Mouse (Mus musculus) liver, embryonic 16.5 days (tissue): Measurements from ENCODE around the gene Fbl. TPM values are rescaled to one million over a fixed set of nuclear protein-coding genes. Genes with fewer than 3 reads are reported as not detected.
A peak's percentile ranks its signal among the peaks of the same experiment; 100 is the strongest.
"Not testable (repeated sequence)": the region's sequence is repeated elsewhere in the genome, so short reads cannot be mapped to it uniquely, and the experiment has no call there.

Source experiments
- ATAC-seq: fragments of 200-750 bp; cut with Nextera tagmentation; 2 replicates; pipeline ENCODE4 v1.8.0; 2017; ENCODE audit warnings: low read depth, mild to moderate bottlenecking, moderate number of reproducible peaks, moderate library complexity
- H3K27ac ChIP-seq: fragments of 300-500 bp; sonication (generic); 2 replicates; pipeline ENCODE4 v1.5.1; 2014; ENCODE audit warnings: mild to moderate bottlenecking, low read length
- H3K27me3 ChIP-seq: fragments of 300-500 bp; sonication (generic); 2 replicates; pipeline ENCODE4 v1.6.1; 2014; ENCODE audit warnings: low read depth, low read length, mixed read lengths; ENCODE audit not compliant: control insufficient read depth, insufficient read depth
- H3K36me3 ChIP-seq: fragments of 300-500 bp; sonication (generic); 2 replicates; pipeline ENCODE4 v1.6.1; 2014; ENCODE audit warnings: mild to moderate bottlenecking; ENCODE audit not compliant: control insufficient read depth, insufficient read depth
- H3K4me1 ChIP-seq: fragments of 300-500 bp; sonication (generic); 2 replicates; pipeline ENCODE4 v1.6.1; 2014; ENCODE audit warnings: low read depth, low read length, mixed read lengths; ENCODE audit not compliant: control insufficient read depth
- H3K4me2 ChIP-seq: fragments of 300-500 bp; sonication (generic); 2 replicates; pipeline ENCODE4 v1.6.1; 2014; ENCODE audit warnings: low read depth, low read length, mixed read lengths
- H3K4me3 ChIP-seq: fragments of 300-500 bp; sonication (generic); 2 replicates; pipeline ENCODE4 v1.5.1; 2014; ENCODE audit warnings: low read depth, mild to moderate bottlenecking, low read length
- H3K9ac ChIP-seq: fragments of 300-500 bp; sonication (generic); 2 replicates; pipeline ENCODE4 v1.6.1; 2014; ENCODE audit warnings: low read depth, low read length
- H3K9me3 ChIP-seq: fragments of 300-500 bp; sonication (generic); replicated peaks from 2 replicates; pipeline ENCODE4 v1.6.1; 2016; ENCODE audit warnings: low read length; ENCODE audit not compliant: control insufficient read depth
- WGBS: fragments of 180-500 bp; shearing (Covaris S2); extraction: QIAGEN DNeasy Blood & Tissue Kit; methylation state at CpG from one replicate; pipeline ENCODE4 v1.1.7; 2014; ENCODE audit not compliant: insufficient replicate concordance; 5-methylcytosine and 5-hydroxymethylcytosine counted together
- polyA plus RNA-seq: library from polyadenylated mRNA; unstranded; fragments of >200 nt; fragmentation: Nextera tagmentation; extraction: Ambion mirVana; gene quantifications from 2 replicates; pipeline ENCODE4 v1.2.1, GENCODE M21; 2015

The Fbl gene
- 39.3 and 39.7 TPM in 2 replicates for polyA plus RNA-seq

GRCm38 (mm10) chr7:28169489-28170422 lies at the start of gene Fbl:
Gene Fbl (plus strand): TSS chr7:28169710.
- Histone ChIP-seq H3K27ac (peak within 1 kb of the TSS; percentile 90), H3K4me3 (peak within 1 kb of the TSS; percentile 82), H3K9ac (peak within 1 kb of the TSS; percentile 79), H3K9me3 (peaks cover 4% of the 10 kb centered on the region), H3K27me3 (no peaks in the 10 kb centered on the region), H3K4me1 (peaks cover 32% of the 10 kb centered on the region), H3K36me3 (no peaks in the 10 kb centered on the region), H3K4me2 (peak within 1 kb of the TSS; percentile 99)
- under 1% methylated on average over 80 of the region's 80 CpGs for WGBS
- peak; percentile 90 for ATAC-seq

- no peaks in the 10 kb centered on the region for H3K4me1 ChIP-seq
- no peak within 1 kb of the TSS for H3K27ac ChIP-seq
- H3K36me3 ChIP-seq = no peaks in the 10 kb centered on the region
- no peak within 1 kb of the TSS for H3K9ac ChIP-seq
- H3K4me3 ChIP-seq = no peak within 1 kb of the TSS
- H3K27me3 ChIP-seq = no peaks in the 10 kb centered on the region
- no peaks in the 10 kb centered on the region for H3K9me3 ChIP-seq
- no peak within 1 kb of the TSS for H3K4me2 ChIP-seq
- no peak for ATAC-seq
- 63% methylated on average over 5 of the region's 5 CpGs for WGBS
Observed at GRCm38 (mm10) chr7:28129166-28129565, 40.3 kb upstream of the Fbl start, which contains the start of gene 9530053A07Rik. Gene 9530053A07Rik (plus strand): TSS chr7:28129466.

- Histone ChIP-seq H3K4me2 (no peak overlapping the region), H3K27ac (no peak overlapping the region), H3K9me3 (no peaks in the 10 kb centered on the region), H3K27me3 (no peaks in the 10 kb centered on the region), H3K9ac (no peak overlapping the region), H3K4me1 (no peaks in the 10 kb centered on the region), H3K4me3 (no peak overlapping the region), H3K36me3 (no peaks in the 10 kb centered on the region)
- ATAC-seq = no peak
- 46% methylated on average over 5 of the region's 5 CpGs for WGBS
Observed at GRCm38 (mm10) chr7:28137613-28138012, 31.9 kb upstream of the Fbl start.

GRCm38 (mm10) chr7:28148263-28148662 lies 21.2 kb upstream of the Fbl start:
- ATAC-seq = no peak
- H3K4me1 ChIP-seq = no peaks in the 10 kb centered on the region
- H3K9ac ChIP-seq = no peak overlapping the region
- H3K36me3 ChIP-seq = no peaks in the 10 kb centered on the region
- no peak overlapping the region for H3K4me2 ChIP-seq
- no peaks in the 10 kb centered on the region for H3K9me3 ChIP-seq
- 3% methylated on average over 3 of the region's 3 CpGs for WGBS
- H3K27ac ChIP-seq = no peak overlapping the region
- H3K27me3 ChIP-seq = no peaks in the 10 kb centered on the region
- H3K4me3 ChIP-seq = no peak overlapping the region

GRCm38 (mm10) chr7:28149841-28150240 lies 19.7 kb upstream of the Fbl start:
- no peaks in the 10 kb centered on the region for H3K4me1 ChIP-seq
- H3K9ac ChIP-seq = no peak overlapping the region
- no peaks in the 10 kb centered on the region for H3K9me3 ChIP-seq
- whole genome bisulfite sequencing = 64% methylated on average over 1 of the region's 1 CpGs
- H3K36me3 ChIP-seq = no peaks in the 10 kb centered on the region
- no peaks in the 10 kb centered on the region for H3K27me3 ChIP-seq
- H3K27ac ChIP-seq = no peak overlapping the region
- no peak overlapping the region for H3K4me2 ChIP-seq
- H3K4me3 ChIP-seq = no peak overlapping the region
- ATAC-seq = no peak

GRCm38 (mm10) chr7:28151584-28152221 lies 17.8 kb upstream of the Fbl start:
- 10% methylated on average over 13 of the region's 13 CpGs for WGBS
- no peak for ATAC-seq
- H3K9ac ChIP-seq = no peak overlapping the region
- H3K9me3 ChIP-seq = no peaks in the 10 kb centered on the region
- no peaks in the 10 kb centered on the region for H3K36me3 ChIP-seq
- no peaks in the 10 kb centered on the region for H3K4me1 ChIP-seq
- H3K4me2 ChIP-seq = no peak overlapping the region
- no peaks in the 10 kb centered on the region for H3K27me3 ChIP-seq
- H3K27ac ChIP-seq = no peak overlapping the region
- H3K4me3 ChIP-seq = no peak overlapping the region

GRCm38 (mm10) chr7:28153595-28153994 lies 15.9 kb upstream of the Fbl start:
- H3K36me3 ChIP-seq, ATAC-seq, H3K4me3 ChIP-seq, H3K27me3 ChIP-seq, H3K4me2 ChIP-seq, H3K9ac ChIP-seq, H3K4me1 ChIP-seq, H3K9me3 ChIP-seq, H3K27ac ChIP-seq: not testable (repeated sequence)
- WGBS = 12% methylated on average over 5 of the region's 5 CpGs

- Histone ChIP-seq H3K27me3 (no peaks in the 10 kb centered on the region), H3K27ac (no peak overlapping the region), H3K36me3 (no peaks in the 10 kb centered on the region), H3K9ac (no peak overlapping the region), H3K4me1 (no peaks in the 10 kb centered on the region), H3K4me2 (no peak overlapping the region), H3K9me3 (no peaks in the 10 kb centered on the region), H3K4me3 (no peak overlapping the region)
- 28% methylated on average over 6 of the region's 6 CpGs for whole genome bisulfite sequencing
- no peak for ATAC-seq
Observed at GRCm38 (mm10) chr7:28159292-28159691, 10.2 kb upstream of the Fbl start.

- Histone ChIP-seq H3K9ac (no peak overlapping the region), H3K4me1 (no peaks in the 10 kb centered on the region), H3K27ac (no peak overlapping the region), H3K4me2 (no peak overlapping the region), H3K9me3 (no peaks in the 10 kb centered on the region), H3K36me3 (no peaks in the 10 kb centered on the region), H3K4me3 (no peak overlapping the region), H3K27me3 (no peaks in the 10 kb centered on the region)
- ATAC-seq = no peak
- 70% methylated on average over 3 of the region's 3 CpGs for WGBS
Observed at GRCm38 (mm10) chr7:28159893-28160292, 9.6 kb upstream of the Fbl start.
